Mouse (Mus musculus) intestine, embryonic 14.5 days (tissue): ENCODE measurements around the gene D10Wsu102e. TPM values are rescaled to one million over a fixed set of nuclear protein-coding genes. Genes with fewer than 3 reads are reported as not detected.
"Not testable (repeated sequence)": the region's sequence is repeated elsewhere in the genome, so short reads cannot be mapped to it uniquely, and the experiment has no call there.

Experiments
- ATAC-seq: fragments of 200-750 bp; cut with Nextera tagmentation; replicated peaks from 2 replicates; pipeline ENCODE4 v1.8.0; 2017; ENCODE audit warnings: low read depth, moderate number of reproducible peaks, moderate TSS enrichment, moderate library complexity; ENCODE audit not compliant: low FRiP score, low TSS enrichment
- DNase-seq: peaks from one replicate; pipeline ENCODE4 v3.0.0-alpha.2; 2018; ENCODE audit warnings: low spot score
- H3K27ac ChIP-seq: fragments of 300-500 bp; sonication (generic); 2 replicates; pipeline ENCODE4 v1.5.1; 2014; ENCODE audit warnings: low read depth, mild to moderate bottlenecking, control low read depth
- H3K27me3 ChIP-seq: fragments of 300-500 bp; sonication (generic); replicated peaks from 2 replicates; pipeline ENCODE4 v1.6.1; 2014; ENCODE audit warnings: low read length, control low read depth; ENCODE audit not compliant: control insufficient read depth, insufficient read depth
- H3K36me3 ChIP-seq: fragments of 300-500 bp; sonication (generic); 2 replicates; pipeline ENCODE4 v1.6.1; 2014; ENCODE audit warnings: low read length, control low read depth; ENCODE audit not compliant: control insufficient read depth, insufficient read depth
- H3K4me1 ChIP-seq: fragments of 300-500 bp; sonication (generic); replicated peaks from 2 replicates; pipeline ENCODE4 v1.6.1; 2014; ENCODE audit warnings: low read length, control low read depth, mixed read lengths; ENCODE audit not compliant: control insufficient read depth, insufficient read depth
- H3K4me2 ChIP-seq: fragments of 300-500 bp; sonication (generic); 2 replicates; pipeline ENCODE4 v1.6.1; 2014; ENCODE audit warnings: low read length
- H3K4me3 ChIP-seq: fragments of 300-500 bp; sonication (generic); 2 replicates; pipeline ENCODE4 v1.5.1; 2014; ENCODE audit warnings: low read depth, low read length, control low read depth, mixed read lengths
- H3K9ac ChIP-seq: fragments of 300-500 bp; sonication (generic); 2 replicates; pipeline ENCODE4 v1.6.1; 2014; ENCODE audit warnings: mild to moderate bottlenecking, low read length
- H3K9me3 ChIP-seq: fragments of 300-500 bp; sonication (generic); 2 replicates; pipeline ENCODE4 v1.6.1; 2016; ENCODE audit warnings: low read length, control low read depth; ENCODE audit not compliant: control insufficient read depth
- WGBS: fragments of 180-500 bp; shearing (Covaris S2); extraction: QIAGEN DNeasy Blood & Tissue Kit; methylation state at CpG from one replicate; pipeline ENCODE4 v1.1.7; 2014; 5-methylcytosine and 5-hydroxymethylcytosine counted together
- polyA plus RNA-seq: library from polyadenylated mRNA; unstranded; fragments of >200 nt; fragmentation: Nextera tagmentation; extraction: Ambion mirVana; gene quantifications from 2 replicates; pipeline ENCODE4 v1.2.1, GENCODE M21; 2014

Gene D10Wsu102e
- polyA plus RNA-seq, 1 experiment from 2014 or later = 0.66 TPM

- 32% methylated on average over 2 of the region's 2 CpGs for WGBS
- Histone ChIP-seq H3K27ac (no peak overlapping the region), H3K9ac (no peak overlapping the region), H3K27me3 (peaks cover 23% of the 10 kb centered on the region), H3K9me3 (no peaks in the 10 kb centered on the region), H3K36me3 (no peaks in the 10 kb centered on the region), H3K4me1 (no peaks in the 10 kb centered on the region), H3K4me3 (no peak overlapping the region), H3K4me2 (no peak overlapping the region)
- DNase-seq = no peak
- ATAC-seq = no peak
These were observed 18.8 kb upstream of the D10Wsu102e start for GRCm38 (mm10) chr10:83341226-83341625.

DNA sequence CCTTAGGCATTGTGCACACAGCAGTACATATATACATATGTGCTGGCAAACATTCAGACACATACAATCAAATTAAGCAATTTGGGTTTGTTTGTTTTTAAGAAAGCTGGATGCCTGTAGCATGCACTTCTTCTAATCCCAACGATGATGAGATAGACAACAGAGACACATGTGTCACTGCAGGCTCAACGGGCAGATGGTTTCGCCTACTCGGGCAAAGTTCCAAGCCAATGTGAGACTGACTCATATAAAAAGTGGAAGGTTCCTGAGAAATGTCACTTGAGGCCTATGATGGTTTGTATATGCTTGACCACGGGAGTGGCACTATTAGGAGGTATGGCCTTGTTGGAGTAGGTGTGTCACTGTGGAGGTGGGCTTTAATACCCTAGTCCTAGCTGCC, 16.9 kb upstream of the D10Wsu102e start:
- no peak for ATAC-seq

DNA sequence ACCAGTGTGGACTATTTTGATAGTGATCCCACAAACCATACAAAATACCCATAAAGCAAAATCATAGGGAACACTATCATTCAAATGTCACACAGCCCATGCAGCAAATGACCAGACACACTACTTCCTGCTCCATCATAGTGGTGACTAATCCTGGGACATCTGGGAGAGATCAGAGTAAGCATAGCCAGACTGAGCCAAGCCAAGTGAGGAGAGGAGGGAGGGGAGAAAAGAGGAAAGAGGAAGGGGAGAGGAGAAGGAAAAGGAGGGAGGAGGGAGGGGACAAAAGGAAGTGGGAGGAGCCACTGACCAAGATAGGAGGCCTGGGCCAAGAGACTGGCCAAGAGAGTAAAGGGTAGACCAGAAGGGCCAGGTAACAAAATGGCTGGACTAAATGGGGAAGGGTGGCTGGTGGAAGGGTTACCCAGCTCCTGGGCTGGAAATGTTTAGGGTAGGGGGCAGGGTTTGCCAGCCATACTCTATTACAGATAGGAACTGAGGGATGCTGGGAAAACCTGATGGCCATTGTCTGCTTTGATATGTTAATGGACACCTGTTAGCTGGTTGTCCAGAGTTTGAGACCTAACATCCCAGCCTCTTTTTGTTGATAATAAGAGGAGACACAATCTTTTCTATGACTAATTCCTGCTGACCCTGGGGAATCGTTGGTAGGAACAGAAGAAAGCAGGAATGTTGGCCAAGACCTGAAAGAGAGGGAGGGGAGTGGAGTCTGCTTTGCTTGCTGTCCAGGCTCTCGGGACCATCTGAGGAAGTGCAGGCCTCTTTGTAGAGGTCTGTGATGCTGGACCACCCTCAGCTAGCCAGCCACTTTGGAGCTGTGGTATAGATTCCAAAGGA, 16.0 kb upstream of the D10Wsu102e start:
- Histone ChIP-seq H3K9me3 (no peaks in the 10 kb centered on the region), H3K4me2 (no peak overlapping the region), H3K4me1 (no peaks in the 10 kb centered on the region), H3K27me3 (0 out of 2 replicates have a peak, but pooled peaks cover 3% of the 10 kb centered on the region), H3K36me3 (no peaks in the 10 kb centered on the region), H3K27ac (no peak overlapping the region), H3K4me3 (no peak overlapping the region), H3K9ac (no peak overlapping the region)
- 33% methylated on average over 2 of the region's 2 CpGs for WGBS
- DNase-seq = no peak
- no peak for ATAC-seq

More for the DNA sequence above, 16.9 kb upstream of the D10Wsu102e start:
- H3K9me3 ChIP-seq = no peaks in the 10 kb centered on the region
- H3K27me3 ChIP-seq = peaks cover 4% of the 10 kb centered on the region; the same call in 1 of the 2 replicates
- no peak for DNase-seq
- no peaks in the 10 kb centered on the region for H3K36me3 ChIP-seq
- WGBS = 78% methylated on average over 5 of the region's 5 CpGs
- no peaks in the 10 kb centered on the region for H3K4me1 ChIP-seq
- H3K9ac ChIP-seq = no peak overlapping the region
- no peak overlapping the region for H3K4me3 ChIP-seq
- no peak overlapping the region for H3K4me2 ChIP-seq
- H3K27ac ChIP-seq = no peak overlapping the region

GRCm38 (mm10) chr10:83345693-83346358, 14.2 kb upstream of the D10Wsu102e start:
- ATAC-seq (no peak), DNase-seq (no peak)
- 52% methylated on average over 7 of the region's 7 CpGs for WGBS
- H3K9me3 ChIP-seq = no peaks in the 10 kb centered on the region
- no peak overlapping the region for H3K27ac ChIP-seq
- H3K4me1 ChIP-seq = no peaks in the 10 kb centered on the region
- no peak overlapping the region for H3K9ac ChIP-seq
- H3K4me3 ChIP-seq = no peak overlapping the region
- H3K36me3 ChIP-seq = no peaks in the 10 kb centered on the region
- H3K4me2 ChIP-seq = no peak overlapping the region
- no peaks in the 10 kb centered on the region for H3K27me3 ChIP-seq

- Histone ChIP-seq H3K27me3 (no peaks in the 10 kb centered on the region), H3K4me3 (no peak overlapping the region), H3K4me2 (no peak overlapping the region), H3K9ac (no peak overlapping the region), H3K27ac (no peak overlapping the region), H3K9me3 (no peaks in the 10 kb centered on the region), H3K4me1 (no peaks in the 10 kb centered on the region), H3K36me3 (no peaks in the 10 kb centered on the region)
- no peak for ATAC-seq
- no peak for DNase-seq
- 85% methylated on average over 5 of the region's 5 CpGs for WGBS
These were observed 13.7 kb upstream of the D10Wsu102e start for GRCm38 (mm10) chr10:83346359-83346736.

- WGBS = 32% methylated on average over 7 of the region's 7 CpGs
- H3K27ac ChIP-seq = no peak overlapping the region
- no peak overlapping the region for H3K4me2 ChIP-seq
- no peaks in the 10 kb centered on the region for H3K36me3 ChIP-seq
- H3K27me3 ChIP-seq = no peaks in the 10 kb centered on the region
- no peak overlapping the region for H3K9ac ChIP-seq
- no peaks in the 10 kb centered on the region for H3K4me1 ChIP-seq
- H3K4me3 ChIP-seq = no peak overlapping the region
- no peak for ATAC-seq
- no peaks in the 10 kb centered on the region for H3K9me3 ChIP-seq
- DNase-seq = no peak
These were observed 12.5 kb upstream of the D10Wsu102e start for GRCm38 (mm10) chr10:83347494-83347893.

DNA sequence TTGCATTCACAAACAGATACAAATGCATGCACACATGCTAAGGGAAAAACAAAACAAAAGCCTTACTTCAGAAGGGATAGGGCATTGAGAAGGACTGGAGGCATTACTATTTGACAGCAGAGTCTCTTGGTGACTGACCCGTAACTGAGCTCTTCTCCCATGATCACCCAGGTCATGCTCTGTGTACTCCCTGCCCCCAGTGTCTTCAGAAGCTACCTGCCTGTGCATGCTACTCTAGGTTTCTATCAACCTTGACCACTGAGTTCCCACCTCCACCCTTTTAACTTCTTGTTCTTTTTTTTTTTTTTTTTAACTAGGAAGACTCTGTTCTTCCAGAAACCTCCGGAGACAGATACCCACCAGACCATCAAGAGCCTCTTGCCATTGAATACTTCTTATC, 9.3 kb upstream of the D10Wsu102e start:
- H3K9ac ChIP-seq = no peak overlapping the region
- no peak overlapping the region for H3K4me2 ChIP-seq
- no peaks in the 10 kb centered on the region for H3K9me3 ChIP-seq
- H3K4me3 ChIP-seq = no peak overlapping the region
- H3K36me3 ChIP-seq = no peaks in the 10 kb centered on the region
- ATAC-seq = no peak
- H3K27me3 ChIP-seq = no peaks in the 10 kb centered on the region
- no peak for DNase-seq
- H3K4me1 ChIP-seq = no peaks in the 10 kb centered on the region
- H3K27ac ChIP-seq = no peak overlapping the region
- WGBS = 85% methylated on average over 2 of the region's 2 CpGs

GRCm38 (mm10) chr10:83351779-83352178, 8.2 kb upstream of the D10Wsu102e start:
- not testable (repeated sequence) for H3K4me2 ChIP-seq, H3K4me1 ChIP-seq, H3K27ac ChIP-seq, H3K27me3 ChIP-seq, H3K9me3 ChIP-seq, H3K9ac ChIP-seq, DNase-seq, H3K4me3 ChIP-seq, H3K36me3 ChIP-seq, ATAC-seq
- WGBS = 76% methylated on average over 4 of the region's 4 CpGs
